Mouse (Mus musculus) lung, adult 2 months (tissue): Measurements from ENCODE around the gene Rhot2.

Source experiments
- CTCF ChIP-seq: fragments of 200-500 bp; IDR thresholded peaks from 2 replicates; pipeline ENCODE4 v1.5.1; 2011; ENCODE audit warnings: mild to moderate bottlenecking, low read length, control low read depth; ENCODE audit not compliant: insufficient read depth
- POLR2A ChIP-seq: fragments of 200-500 bp; IDR thresholded peaks from 2 replicates; pipeline ENCODE4 v1.6.1; 2011; ENCODE audit warnings: low read depth, mild to moderate bottlenecking, control low read depth, low read length, borderline replicate concordance; ENCODE audit errors: extremely low read depth

- no peak for TF ChIP-seq CTCF
- TF ChIP-seq POLR2A: no peak
Observed at GRCm38 (mm10) chr17:25802825-25803517, 41.7 kb downstream of the Rhot2 start.
